Mouse (Mus musculus) heart, embryonic 10.5 days (tissue): Measurements from ENCODE around the gene Zscan21. TPM values are rescaled to one million over a fixed set of nuclear protein-coding genes. Genes with fewer than 3 reads are reported as not detected.

Experiments used
- DNase-seq: peaks from one replicate; pipeline ENCODE4 v3.0.0-alpha.2; 2017; ENCODE audit warnings: low spot score
- H3K27ac ChIP-seq: fragments of 300-500 bp; sonication (generic); 2 replicates; pipeline ENCODE4 v1.5.1; 2016; ENCODE audit warnings: mild to moderate bottlenecking
- H3K27me3 ChIP-seq: fragments of 300-500 bp; sonication (generic); 2 replicates; pipeline ENCODE4 v1.6.1; 2016; ENCODE audit warnings: mild to moderate bottlenecking; ENCODE audit not compliant: poor library complexity, insufficient read depth, severe bottlenecking
- H3K36me3 ChIP-seq: fragments of 300-500 bp; sonication (generic); 2 replicates; pipeline ENCODE4 v1.6.1; 2016; ENCODE audit warnings: mild to moderate bottlenecking, moderate library complexity
- H3K4me1 ChIP-seq: fragments of 300-500 bp; sonication (generic); 2 replicates; pipeline ENCODE4 v1.6.1; 2016; ENCODE audit warnings: mild to moderate bottlenecking
- H3K4me3 ChIP-seq: fragments of 300-500 bp; sonication (generic); 2 replicates; pipeline ENCODE4 v1.5.1; 2016; ENCODE audit warnings: mild to moderate bottlenecking, moderate library complexity
- H3K9me3 ChIP-seq: fragments of 300-500 bp; sonication (generic); 2 replicates; pipeline ENCODE4 v1.6.1; 2016; ENCODE audit warnings: mild to moderate bottlenecking, moderate library complexity
- WGBS: fragments of 180-500 bp; shearing (Covaris S2); methylation state at CpG from one replicate; pipeline ENCODE4 v1.1.7; 2016; 5-methylcytosine and 5-hydroxymethylcytosine counted together
- polyA plus RNA-seq: library from polyadenylated mRNA; unstranded; fragments of >200 nt; fragmentation: Nextera tagmentation; extraction: Ambion mirVana; gene quantifications from 2 replicates; pipeline ENCODE4 v1.2.1, GENCODE M21; 2016

Gene Zscan21
- polyA plus RNA-seq = 50.0 and 65.1 TPM in 2 replicates

DNA sequence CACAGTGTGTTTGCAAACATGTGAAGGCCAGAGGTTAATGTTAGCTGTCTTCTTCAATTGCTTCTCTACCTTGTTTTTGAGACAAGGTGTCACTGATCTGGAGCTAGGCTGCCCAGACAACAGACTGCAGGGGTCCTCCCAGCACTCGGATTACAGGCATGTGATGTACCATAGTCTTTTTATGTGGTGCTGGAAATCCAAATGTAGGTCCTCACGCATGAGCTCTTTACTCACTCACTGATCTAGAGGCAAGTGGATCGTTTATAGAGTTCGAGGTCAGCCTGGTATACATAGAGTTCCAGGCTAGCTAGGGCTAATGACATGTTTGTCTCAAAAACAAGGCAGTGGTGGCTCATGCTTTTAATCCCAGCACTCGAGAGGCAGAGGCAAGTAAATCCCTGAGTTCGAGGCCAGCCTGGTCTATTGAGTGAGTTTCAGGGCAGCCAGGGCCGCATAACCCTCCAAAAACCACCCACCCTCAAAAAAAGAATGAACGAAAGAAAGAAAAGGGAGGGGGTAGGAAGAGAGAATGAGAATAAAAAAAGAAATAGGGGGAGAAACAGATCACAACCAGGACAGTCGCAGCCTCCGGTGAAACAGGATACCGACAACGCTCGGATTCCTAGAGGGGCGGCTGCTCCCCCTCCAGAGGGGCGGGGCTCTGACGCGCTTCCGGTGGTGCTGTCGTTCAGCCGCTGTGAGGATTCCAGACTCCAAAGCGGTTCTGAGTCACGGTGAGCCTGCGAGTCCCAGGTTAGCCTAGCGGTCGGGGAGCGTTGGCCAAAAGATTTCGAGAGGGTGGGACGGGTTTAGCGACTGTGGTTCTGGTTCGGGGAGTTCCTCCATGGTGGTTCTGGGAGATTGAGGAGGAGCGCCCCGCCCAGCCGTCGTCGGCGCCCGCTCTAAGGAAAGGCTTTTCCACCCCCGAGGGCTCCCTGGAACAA, at the start of gene Zscan21:
TSS of gene Zscan21 (plus strand) at position 649 of the 944 bp plus-strand sequence.
- Histone ChIP-seq H3K4me1 (peaks cover 11% of the 10 kb centered on the region), H3K27me3 (no peaks in the 10 kb centered on the region), H3K27ac (peak within 1 kb of the TSS; percentile 95), H3K9me3 (no peaks in the 10 kb centered on the region), H3K4me3 (peak within 1 kb of the TSS; percentile 78), H3K36me3 (peaks cover 17% of the 10 kb centered on the region)
- WGBS = 6% methylated on average over 38 of the region's 38 CpGs
- DNase-seq = peak; percentile 93

DNA sequence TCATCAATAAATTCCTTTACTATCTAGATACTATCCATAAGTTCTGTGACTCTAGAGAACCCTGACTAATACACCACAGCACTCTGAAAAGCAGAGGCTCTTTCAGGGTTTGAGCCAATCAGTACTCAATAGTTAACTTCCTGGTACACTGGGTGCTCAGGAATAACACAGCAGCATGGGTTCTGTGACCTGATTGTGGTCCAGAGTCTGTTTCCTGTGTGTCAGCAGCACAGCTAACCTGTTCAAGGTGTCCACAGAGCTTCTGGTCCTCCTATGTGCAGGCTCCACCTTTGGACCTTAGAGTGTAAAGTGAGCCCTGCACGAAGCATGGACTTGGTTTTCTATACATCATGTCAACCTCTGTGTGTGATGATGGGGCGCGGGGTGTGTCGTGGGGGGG, 42.9 kb upstream of the Zscan21 start:
- Histone ChIP-seq H3K4me3 (no peak overlapping the region), H3K4me1 (no peaks in the 10 kb centered on the region), H3K9me3 (no peaks in the 10 kb centered on the region), H3K27me3 (no peaks in the 10 kb centered on the region), H3K36me3 (no peaks in the 10 kb centered on the region), H3K27ac (no peak overlapping the region)
- no peak for DNase-seq
- WGBS = 83% methylated on average over 4 of the region's 4 CpGs

DNA sequence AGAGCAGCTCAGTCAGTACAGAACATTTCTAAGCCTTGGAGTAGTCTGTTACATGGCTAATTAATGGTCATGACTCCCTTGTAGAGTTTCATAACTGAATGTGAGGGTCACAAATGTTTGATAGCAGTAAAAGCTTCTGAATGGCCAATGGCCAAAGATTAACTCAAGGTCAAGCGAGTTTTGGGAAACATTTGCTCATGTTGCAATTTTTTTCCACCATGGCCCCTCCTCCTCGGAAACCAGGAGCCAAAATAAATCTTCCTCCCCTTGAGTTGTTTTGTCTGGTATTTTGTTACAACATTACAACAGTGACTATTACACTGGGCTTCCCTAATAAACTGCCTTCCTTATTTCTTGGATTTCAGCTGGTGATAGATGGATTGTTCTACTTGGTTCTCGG, 41.0 kb upstream of the Zscan21 start:
- Histone ChIP-seq H3K27ac (no peak overlapping the region), H3K4me3 (no peak overlapping the region), H3K27me3 (no peaks in the 10 kb centered on the region), H3K9me3 (no peaks in the 10 kb centered on the region), H3K4me1 (no peaks in the 10 kb centered on the region), H3K36me3 (no peaks in the 10 kb centered on the region)
- 71% methylated on average over 3 of the region's 3 CpGs for WGBS
- DNase-seq = no peak

DNA sequence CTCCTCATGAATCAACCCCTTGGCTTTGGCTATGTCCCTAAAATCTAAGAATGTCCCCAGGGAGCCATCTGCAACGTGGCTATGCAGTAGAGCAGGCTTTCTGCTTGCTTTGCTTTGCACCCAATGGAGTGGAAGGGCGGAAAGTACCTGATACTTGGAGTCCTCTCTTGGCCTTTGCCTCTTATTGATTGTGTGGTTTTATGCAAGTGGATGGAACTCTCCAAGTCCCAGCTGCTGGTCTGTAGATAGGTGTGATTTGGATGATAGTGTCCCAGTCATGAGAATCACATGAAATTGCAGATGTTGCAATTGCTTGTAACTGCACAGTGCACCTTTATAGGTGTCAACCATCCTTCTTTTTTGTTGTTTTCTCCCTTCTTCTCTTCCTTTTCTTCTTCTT, 40.6 kb upstream of the Zscan21 start:
- no peak overlapping the region for H3K27ac ChIP-seq
- no peak for DNase-seq
- H3K4me1 ChIP-seq = no peaks in the 10 kb centered on the region
- H3K4me3 ChIP-seq = no peak overlapping the region
- no peaks in the 10 kb centered on the region for H3K9me3 ChIP-seq
- 59% methylated on average over 2 of the region's 2 CpGs for WGBS
- no peaks in the 10 kb centered on the region for H3K36me3 ChIP-seq
- no peaks in the 10 kb centered on the region for H3K27me3 ChIP-seq

DNA sequence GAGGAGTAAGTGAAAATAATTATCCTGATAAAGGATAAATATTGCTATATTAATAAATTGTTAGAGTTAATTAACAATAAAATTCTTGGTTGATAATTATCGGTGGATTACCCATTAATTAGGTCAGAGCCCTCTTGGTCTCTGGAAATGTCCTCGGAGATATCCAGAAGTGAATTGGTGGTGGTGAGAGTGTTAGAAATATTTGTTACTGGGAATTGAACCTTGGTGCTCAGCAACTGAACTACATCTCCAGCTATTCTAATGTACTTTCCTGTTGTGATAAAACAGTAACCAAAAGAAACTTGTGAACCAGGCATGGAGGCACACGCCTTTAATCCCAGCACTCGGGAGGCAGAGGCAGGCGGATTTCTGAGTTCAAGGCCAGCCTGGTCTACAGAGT, 36.2 kb upstream of the Zscan21 start:
- no peak for DNase-seq
- H3K4me3 ChIP-seq = no peak overlapping the region
- 84% methylated on average over 5 of the region's 5 CpGs for WGBS
- H3K36me3 ChIP-seq = no peaks in the 10 kb centered on the region
- no peak overlapping the region for H3K27ac ChIP-seq
- no peaks in the 10 kb centered on the region for H3K9me3 ChIP-seq
- no peaks in the 10 kb centered on the region for H3K27me3 ChIP-seq
- no peaks in the 10 kb centered on the region for H3K4me1 ChIP-seq

DNA sequence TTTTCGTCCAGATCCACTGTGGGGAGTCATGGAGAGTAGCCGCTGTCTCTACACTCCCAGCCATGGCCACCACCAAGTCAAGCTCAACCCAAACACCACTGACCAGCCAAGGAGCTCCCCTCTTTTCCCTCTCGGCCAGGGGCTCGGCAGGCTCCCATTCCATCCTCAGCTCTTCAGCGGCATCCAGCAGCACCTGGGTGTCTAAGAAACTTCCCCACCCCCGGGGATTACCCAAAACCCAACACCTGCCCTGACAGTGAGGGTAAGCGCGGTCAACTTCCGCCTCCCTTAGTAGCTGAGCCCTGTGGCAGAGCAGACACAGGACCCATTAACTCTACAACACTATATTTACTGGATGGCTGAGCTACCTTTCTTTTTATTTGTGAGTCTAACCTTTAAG, 35.3 kb upstream of the Zscan21 start:
- Histone ChIP-seq H3K4me3 (no peak overlapping the region), H3K4me1 (no peaks in the 10 kb centered on the region), H3K27ac (no peak overlapping the region), H3K36me3 (no peaks in the 10 kb centered on the region), H3K27me3 (no peaks in the 10 kb centered on the region), H3K9me3 (no peaks in the 10 kb centered on the region)
- no peak for DNase-seq
- WGBS = 77% methylated on average over 9 of the region's 9 CpGs

DNA sequence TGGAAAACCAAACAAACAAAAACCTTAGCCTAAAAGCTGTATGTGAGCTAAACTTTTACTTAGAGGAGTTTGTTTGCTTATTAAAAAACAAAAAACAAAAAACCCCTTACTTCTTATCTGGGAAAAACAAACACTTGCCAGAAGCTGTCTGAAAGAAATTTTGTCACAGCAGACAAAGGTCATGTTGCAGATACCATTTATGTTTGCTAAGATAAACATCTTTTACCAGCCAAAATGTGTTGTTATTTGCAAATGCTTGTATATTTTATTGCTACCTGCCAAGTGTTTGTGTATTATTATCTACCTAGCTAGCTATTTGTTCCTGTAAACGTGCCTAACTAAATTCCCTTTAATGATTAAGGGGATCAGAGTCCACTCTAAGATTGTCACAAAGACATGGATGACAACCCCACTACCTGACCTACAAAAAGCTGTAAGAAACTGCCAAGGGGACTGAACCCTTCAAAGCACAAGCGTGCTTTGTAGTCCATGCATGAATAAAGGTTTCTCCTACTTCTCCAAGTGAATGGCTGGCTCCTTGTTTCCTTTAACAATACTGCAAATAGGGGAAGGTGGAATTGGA, 33.3 kb upstream of the Zscan21 start:
- WGBS = 62% methylated on average over 2 of the region's 2 CpGs

DNA sequence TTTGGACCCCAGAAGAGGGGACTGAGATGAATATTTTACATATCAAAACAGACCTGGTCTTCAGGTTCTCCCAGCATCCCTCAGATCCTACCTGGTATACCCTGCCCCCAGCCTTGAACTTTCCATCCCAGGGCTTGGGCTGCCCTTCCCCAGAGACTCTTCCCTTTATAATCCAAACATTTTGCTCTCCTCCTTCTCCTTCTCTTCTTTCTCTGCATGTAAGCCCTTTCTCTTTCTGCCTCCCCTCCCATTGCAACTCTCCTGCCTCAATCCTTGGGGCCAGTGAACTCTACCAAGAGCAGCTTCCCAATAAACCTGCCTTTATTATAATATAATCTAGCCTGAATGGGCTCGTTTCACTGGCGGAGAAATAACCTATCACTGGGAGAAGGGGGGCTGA, 32.8 kb upstream of the Zscan21 start:
- WGBS = 83% methylated on average over 2 of the region's 2 CpGs

More for the DNA sequence above, 33.3 kb upstream of the Zscan21 start:
- no peak overlapping the region for H3K4me3 ChIP-seq
- no peak for DNase-seq
- H3K9me3 ChIP-seq = no peaks in the 10 kb centered on the region
- H3K27me3 ChIP-seq = no peaks in the 10 kb centered on the region
- no peaks in the 10 kb centered on the region for H3K4me1 ChIP-seq
- H3K27ac ChIP-seq = no peak overlapping the region
- peaks cover 9% of the 10 kb centered on the region; the same call in 1 of the 2 replicates for H3K36me3 ChIP-seq

DNA sequence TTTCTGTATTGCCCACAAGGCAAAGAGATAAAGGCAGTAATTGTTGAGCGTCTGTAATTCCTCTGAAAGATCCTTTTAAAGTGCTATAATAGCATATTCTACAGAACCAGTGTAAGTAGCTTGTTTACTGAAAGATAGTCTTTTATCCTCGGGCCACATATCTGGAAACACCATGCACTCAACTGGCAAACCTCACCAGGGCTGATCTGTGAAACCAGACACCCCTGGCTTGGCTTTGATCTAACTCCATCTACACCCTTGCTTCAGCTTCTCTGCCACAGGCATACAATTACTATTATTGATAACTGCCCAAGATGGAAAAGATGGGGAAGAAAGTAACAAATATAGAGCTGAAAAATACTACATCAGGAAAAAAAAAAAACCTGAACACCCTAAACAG, 32.2 kb upstream of the Zscan21 start:
- Histone ChIP-seq H3K27ac (peak overlapping the region; percentile 96; the same call in 1 of the 2 replicates), H3K27me3 (no peaks in the 10 kb centered on the region), H3K36me3 (peaks cover 17% of the 10 kb centered on the region; the same call in 1 of the 2 replicates), H3K4me1 (no peaks in the 10 kb centered on the region), H3K4me3 (peak overlapping the region; percentile 96), H3K9me3 (no peaks in the 10 kb centered on the region)
- 50% methylated on average over 2 of the region's 2 CpGs for WGBS
- DNase-seq = no peak

More for the DNA sequence above, 32.8 kb upstream of the Zscan21 start:
- no peak overlapping the region for H3K27ac ChIP-seq
- no peak overlapping the region for H3K4me3 ChIP-seq
- DNase-seq = no peak
- H3K4me1 ChIP-seq = no peaks in the 10 kb centered on the region
- H3K27me3 ChIP-seq = no peaks in the 10 kb centered on the region
- no peaks in the 10 kb centered on the region for H3K9me3 ChIP-seq
- peaks cover 13% of the 10 kb centered on the region; the same call in 1 of the 2 replicates for H3K36me3 ChIP-seq

DNA sequence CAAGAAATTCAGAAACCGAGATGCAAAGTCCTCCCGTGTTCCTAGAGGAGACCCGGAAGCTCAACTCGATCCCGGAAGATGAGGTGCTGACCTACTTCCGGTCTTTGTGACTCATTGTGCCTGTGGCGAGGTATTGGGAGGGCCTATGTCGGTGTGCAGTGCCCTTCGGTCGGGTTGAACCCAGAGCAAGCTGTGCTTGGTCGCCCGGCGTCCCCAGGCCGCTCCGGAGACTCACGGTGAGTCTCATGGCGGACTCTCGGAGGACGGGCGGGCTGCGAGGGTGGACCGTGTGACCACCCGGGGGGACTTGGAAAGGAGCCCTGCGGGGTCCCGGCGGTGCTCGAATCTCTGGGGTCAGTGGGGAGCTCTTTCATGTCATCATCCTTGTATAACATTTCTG, 31.7 kb upstream of the Zscan21 start, which contains the start of gene Zkscan1:
TSS of gene Zkscan1 (plus strand) at position 89 of the 400 bp plus-strand sequence.
- peak; percentile 95 for DNase-seq
- Histone ChIP-seq H3K9me3 (no peaks in the 10 kb centered on the region), H3K36me3 (peaks cover 17% of the 10 kb centered on the region; the same call in 1 of the 2 replicates), H3K27me3 (no peaks in the 10 kb centered on the region), H3K4me1 (no peaks in the 10 kb centered on the region), H3K4me3 (peak within 1 kb of the TSS; percentile 96), H3K27ac (peak within 1 kb of the TSS; percentile 96)
- WGBS = under 1% methylated on average over 27 of the region's 27 CpGs

DNA sequence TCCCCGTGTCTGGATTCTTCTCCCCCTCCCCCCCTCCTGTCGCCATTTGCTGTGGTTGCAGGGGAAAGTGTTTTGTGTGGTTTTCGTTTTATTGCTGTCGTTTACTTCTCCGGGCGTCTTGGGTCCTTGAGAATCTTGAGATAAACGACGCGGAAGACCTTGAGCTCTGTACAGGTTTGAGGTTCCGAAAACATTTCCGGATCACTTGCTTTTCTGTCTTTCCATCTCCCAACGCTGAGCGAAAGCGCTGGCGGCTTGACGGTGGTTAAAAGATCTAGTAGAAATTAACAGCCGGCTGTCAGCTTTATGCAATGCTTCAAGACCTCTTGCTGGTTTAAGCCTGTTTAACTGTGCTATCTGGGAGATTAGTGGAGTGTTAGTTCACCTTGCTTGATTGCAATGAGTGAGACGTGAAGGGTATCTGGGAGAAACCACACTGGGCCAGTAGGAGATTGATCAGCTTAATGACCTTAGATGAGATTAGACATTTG, 31.2 kb upstream of the Zscan21 start:
- Histone ChIP-seq H3K36me3 (peaks cover 17% of the 10 kb centered on the region; the same call in 1 of the 2 replicates), H3K4me3 (peak overlapping the region; percentile 96), H3K9me3 (no peaks in the 10 kb centered on the region), H3K4me1 (no peaks in the 10 kb centered on the region), H3K27ac (peak overlapping the region; percentile 96), H3K27me3 (no peaks in the 10 kb centered on the region)
- DNase-seq = no peak
- WGBS = under 1% methylated on average over 18 of the region's 18 CpGs

DNA sequence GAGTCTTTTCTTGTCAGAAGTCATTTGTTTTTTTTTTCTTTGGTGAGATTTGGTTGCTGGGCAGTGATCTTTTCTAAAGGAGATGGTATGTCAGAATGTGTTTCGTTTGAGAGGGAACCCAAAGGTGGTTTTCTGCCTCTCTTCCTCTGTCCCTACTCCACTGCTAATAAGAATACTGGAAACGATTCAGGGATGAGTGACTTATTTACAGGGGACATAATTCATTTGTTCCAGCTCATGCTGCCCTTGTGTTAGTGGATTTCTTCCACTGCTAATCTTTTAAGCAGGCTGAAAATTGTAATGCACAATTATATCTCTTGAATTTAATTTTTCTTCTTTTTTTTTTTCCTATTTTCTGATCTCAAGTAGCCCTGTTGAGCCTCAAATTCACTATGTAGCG, 29.9 kb upstream of the Zscan21 start:
- Histone ChIP-seq H3K4me3 (0 out of 2 replicates have a peak overlapping the region, but pooled peaks have one; percentile 96), H3K9me3 (no peaks in the 10 kb centered on the region), H3K36me3 (peaks cover 19% of the 10 kb centered on the region; the same call in 1 of the 2 replicates), H3K27ac (no peak overlapping the region), H3K27me3 (no peaks in the 10 kb centered on the region), H3K4me1 (no peaks in the 10 kb centered on the region)
- WGBS = 78% methylated on average over 3 of the region's 3 CpGs
- DNase-seq = no peak

DNA sequence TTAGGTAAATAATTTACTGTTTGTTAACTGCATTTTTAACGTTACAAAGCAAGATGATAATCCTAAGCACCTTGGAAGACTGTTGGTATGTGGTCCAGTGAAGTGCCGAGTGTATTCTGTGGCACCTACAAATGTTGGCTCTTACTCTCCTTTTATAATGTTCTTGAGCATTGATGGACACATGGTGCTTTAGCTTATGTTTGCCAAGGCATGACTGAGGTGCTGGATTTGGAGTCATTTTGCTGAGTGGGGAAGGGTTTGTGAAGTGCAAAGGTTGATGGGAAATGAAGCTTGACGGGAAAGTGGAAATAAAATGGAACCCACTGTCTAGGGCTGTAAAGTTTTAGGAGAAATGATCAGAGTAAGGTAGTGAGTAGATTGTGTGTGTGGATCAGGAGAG, 28.3 kb upstream of the Zscan21 start:
- 85% methylated on average over 3 of the region's 3 CpGs for WGBS
- no peak overlapping the region for H3K4me3 ChIP-seq

More for the DNA sequence above, 28.3 kb upstream of the Zscan21 start:
- no peaks in the 10 kb centered on the region for H3K27me3 ChIP-seq
- no peak overlapping the region for H3K27ac ChIP-seq
- DNase-seq = no peak
- no peaks in the 10 kb centered on the region for H3K4me1 ChIP-seq
- no peaks in the 10 kb centered on the region for H3K9me3 ChIP-seq
- peaks cover 29% of the 10 kb centered on the region for H3K36me3 ChIP-seq
